Mouse (Mus musculus) brain, embryonic 14.5 days (tissue): Measurements from ENCODE around the gene Tenm3.

Source experiments
- CTCF ChIP-seq: fragments of 200-500 bp; IDR thresholded peaks from 2 replicates; pipeline ENCODE4 v1.5.1; 2012; ENCODE audit warnings: inconsistent platforms, mild to moderate bottlenecking, moderate library complexity, borderline replicate concordance; ENCODE audit not compliant: insufficient read depth, insufficient read length; ENCODE audit errors: extremely low read depth
- POLR2A ChIP-seq: fragments of 200-500 bp; IDR thresholded peaks from 2 replicates; pipeline ENCODE4 v1.6.1; 2012; ENCODE audit warnings: mild to moderate bottlenecking, inconsistent platforms, borderline replicate concordance; ENCODE audit not compliant: poor library complexity, insufficient read depth, insufficient read length, severe bottlenecking; ENCODE audit errors: extremely low read depth

DNA sequence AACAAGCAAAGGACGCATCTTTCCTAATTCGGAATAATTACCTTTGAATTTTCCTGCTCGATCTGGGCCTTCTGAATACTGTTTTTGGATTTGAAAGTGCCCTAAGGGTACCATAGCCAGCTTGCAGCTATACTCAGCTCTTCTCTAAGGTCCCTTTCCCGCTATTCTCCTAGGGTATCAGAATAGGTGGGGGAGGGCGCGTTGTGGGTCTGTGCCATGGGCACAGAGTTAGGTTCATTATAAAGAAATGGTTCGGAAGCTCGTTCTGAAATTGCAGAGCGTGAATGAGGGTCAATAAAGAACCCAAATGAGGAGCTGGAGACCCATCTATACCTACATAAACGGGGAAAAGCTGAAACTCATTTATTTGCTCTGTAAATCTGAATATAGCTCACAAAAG, 575.1 kb downstream of the Tenm3 start:
- TF ChIP-seq POLR2A (no peak), CTCF (no peak)
